Mouse (Mus musculus) limb, embryonic 15.5 days (tissue): Measurements from ENCODE around the gene Neb. TPM values are rescaled to one million over a fixed set of nuclear protein-coding genes. Genes with fewer than 3 reads are reported as not detected.

Experiments
- ATAC-seq: fragments of 200-750 bp; cut with Nextera tagmentation; 2 replicates; pipeline ENCODE4 v1.8.0; 2017; ENCODE audit warnings: low read depth, moderate TSS enrichment; ENCODE audit not compliant: insufficient number of reproducible peaks, low FRiP score, low TSS enrichment
- H3K27ac ChIP-seq: fragments of 300-500 bp; sonication (generic); 2 replicates; pipeline ENCODE4 v1.5.1; 2015; ENCODE audit warnings: moderate library complexity, mild to moderate bottlenecking, inconsistent platforms
- H3K27me3 ChIP-seq: fragments of 300-500 bp; sonication (generic); 2 replicates; pipeline ENCODE4 v1.6.1; 2015; ENCODE audit warnings: inconsistent platforms
- H3K36me3 ChIP-seq: fragments of 300-500 bp; sonication (generic); 2 replicates; pipeline ENCODE4 v1.6.1; 2015; ENCODE audit warnings: inconsistent platforms
- H3K4me1 ChIP-seq: fragments of 300-500 bp; sonication (generic); 2 replicates; pipeline ENCODE4 v1.6.1; 2015; ENCODE audit warnings: inconsistent platforms
- H3K4me2 ChIP-seq: fragments of 300-500 bp; sonication (generic); 2 replicates; pipeline ENCODE4 v1.6.1; 2015; ENCODE audit warnings: mild to moderate bottlenecking, inconsistent platforms
- H3K4me3 ChIP-seq: fragments of 300-500 bp; sonication (generic); 2 replicates; pipeline ENCODE4 v1.5.1; 2015; ENCODE audit warnings: mild to moderate bottlenecking, inconsistent platforms
- H3K9ac ChIP-seq: fragments of 300-500 bp; sonication (generic); 2 replicates; pipeline ENCODE4 v1.6.1; 2015; ENCODE audit warnings: inconsistent platforms
- H3K9me3 ChIP-seq: fragments of 300-500 bp; sonication (generic); 2 replicates; pipeline ENCODE4 v1.6.1; 2016; ENCODE audit warnings: inconsistent platforms
- WGBS: fragments of 180-500 bp; shearing (Covaris S2); methylation state at CpG from one replicate; pipeline ENCODE4 v1.1.7; 2015; 5-methylcytosine and 5-hydroxymethylcytosine counted together
- polyA plus RNA-seq: library from polyadenylated mRNA; unstranded; fragments of >200 nt; fragmentation: Nextera tagmentation; extraction: Ambion mirVana; gene quantifications from 2 replicates; pipeline ENCODE4 v1.2.1, GENCODE M21; 2015

Gene Neb
- polyA plus RNA-seq, 1 experiment from 2014 or later: 99.9 TPM

- Histone ChIP-seq H3K36me3 (no peaks in the 10 kb centered on the region), H3K4me2 (no peak overlapping the region), H3K4me1 (no peaks in the 10 kb centered on the region), H3K27me3 (no peaks in the 10 kb centered on the region), H3K9me3 (no peaks in the 10 kb centered on the region), H3K9ac (no peak overlapping the region), H3K4me3 (no peak overlapping the region), H3K27ac (no peak overlapping the region)
- 90% methylated on average over 3 of the region's 3 CpGs for whole genome bisulfite sequencing
- ATAC-seq: no peak
Observed at GRCm38 (mm10) chr2:52331761-52332160, 46.5 kb downstream of the Neb start.

GRCm38 (mm10) chr2:52327244-52327815, 50.9 kb downstream of the Neb start:
- H3K36me3 ChIP-seq: no peaks in the 10 kb centered on the region
- H3K4me3 ChIP-seq: no peak overlapping the region
- no peak overlapping the region for H3K4me2 ChIP-seq
- H3K4me1 ChIP-seq: no peaks in the 10 kb centered on the region
- H3K9me3 ChIP-seq: no peaks in the 10 kb centered on the region
- WGBS: 85% methylated on average over 4 of the region's 4 CpGs
- no peak overlapping the region for H3K9ac ChIP-seq
- no peaks in the 10 kb centered on the region for H3K27me3 ChIP-seq
- no peak for ATAC-seq
- H3K27ac ChIP-seq: no peak overlapping the region

DNA sequence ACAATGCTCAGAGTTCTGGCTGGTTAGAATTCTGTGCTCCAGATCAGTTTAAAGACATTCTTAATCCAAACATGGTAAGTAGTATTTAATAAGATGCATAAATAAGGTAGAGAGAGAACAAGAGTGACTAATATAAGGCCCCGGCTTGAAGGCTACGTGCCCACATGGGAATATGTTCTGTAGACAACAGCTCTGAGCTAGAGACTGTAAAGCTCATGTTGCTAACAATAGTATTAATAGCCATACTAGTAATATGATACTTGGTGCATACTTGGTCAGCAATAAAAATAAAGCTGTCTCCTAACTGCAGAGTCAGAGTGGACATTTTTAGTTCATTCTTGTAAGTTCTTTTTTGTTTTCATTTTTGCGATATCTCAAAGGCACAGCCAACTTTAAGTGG, 56.4 kb downstream of the Neb start:
- WGBS: 62% methylated on average over 3 of the region's 3 CpGs

DNA sequence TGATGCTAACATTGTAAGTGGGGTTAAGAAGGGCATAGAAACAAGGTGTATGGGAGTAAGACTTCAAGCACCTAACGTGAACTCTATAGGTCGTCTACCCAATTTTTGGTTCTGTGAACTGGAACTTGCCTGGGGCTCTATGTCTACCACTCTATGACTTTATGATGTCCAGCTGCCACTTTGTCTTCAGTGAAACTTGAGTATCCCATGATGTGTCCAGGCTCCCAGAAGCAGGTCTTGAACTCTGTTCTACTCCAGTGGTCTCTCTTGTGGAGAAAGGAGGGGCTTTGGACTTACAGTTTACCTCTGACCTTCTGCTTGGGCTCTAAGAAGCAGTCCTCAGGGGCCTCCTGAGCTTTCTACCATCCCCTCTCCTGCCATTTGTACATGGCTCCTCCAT, 58.1 kb downstream of the Neb start:
- H3K27me3 ChIP-seq: no peaks in the 10 kb centered on the region
- no peaks in the 10 kb centered on the region for H3K4me1 ChIP-seq
- no peak overlapping the region for H3K9ac ChIP-seq
- no peaks in the 10 kb centered on the region for H3K36me3 ChIP-seq
- 94% methylated on average over 2 of the region's 2 CpGs for WGBS
- H3K9me3 ChIP-seq: no peaks in the 10 kb centered on the region
- no peak overlapping the region for H3K4me2 ChIP-seq
- H3K27ac ChIP-seq: no peak overlapping the region
- ATAC-seq: no peak
- no peak overlapping the region for H3K4me3 ChIP-seq

More for the DNA sequence above, 56.4 kb downstream of the Neb start:
- no peak overlapping the region for H3K9ac ChIP-seq
- H3K27me3 ChIP-seq: no peaks in the 10 kb centered on the region
- no peaks in the 10 kb centered on the region for H3K4me1 ChIP-seq
- H3K4me2 ChIP-seq: no peak overlapping the region
- H3K9me3 ChIP-seq: no peaks in the 10 kb centered on the region
- H3K27ac ChIP-seq: no peak overlapping the region
- no peak overlapping the region for H3K4me3 ChIP-seq
- ATAC-seq: peak; percentile 44; the same call in 1 of the 2 replicates
- H3K36me3 ChIP-seq: no peaks in the 10 kb centered on the region

DNA sequence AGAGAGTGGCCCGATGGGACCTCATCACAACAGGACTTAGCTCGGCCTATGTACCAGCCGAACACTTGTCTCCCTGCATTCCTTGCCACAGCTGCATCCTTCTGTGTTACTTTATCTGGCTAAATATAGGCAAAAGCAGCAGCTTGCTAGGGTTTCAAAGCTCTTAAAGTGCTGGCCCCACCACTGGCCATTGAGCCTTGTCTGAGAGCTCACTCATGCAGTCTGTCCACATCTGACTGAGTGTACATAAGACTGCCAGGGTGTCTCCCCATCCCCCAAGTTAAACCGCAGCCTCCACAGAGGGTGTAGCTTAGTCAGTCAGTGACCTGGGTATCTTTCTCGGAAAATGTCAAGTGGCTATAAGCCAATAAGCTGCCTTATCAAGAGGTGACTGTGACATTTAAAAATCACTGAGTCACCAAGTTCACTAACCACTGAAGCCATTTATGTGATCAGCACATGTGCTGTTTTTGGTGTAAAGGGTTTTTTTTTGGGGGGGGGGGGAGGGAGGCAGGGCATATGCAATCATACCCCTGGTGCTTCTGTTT, 59.2 kb downstream of the Neb start:
- H3K27me3 ChIP-seq: no peaks in the 10 kb centered on the region
- WGBS: 69% methylated on average over 5 of the region's 5 CpGs
- H3K4me3 ChIP-seq: no peak overlapping the region
- no peaks in the 10 kb centered on the region for H3K9me3 ChIP-seq
- no peaks in the 10 kb centered on the region for H3K4me1 ChIP-seq
- no peak overlapping the region for H3K9ac ChIP-seq
- ATAC-seq: peak; percentile 69; the same call in 1 of the 2 replicates
- no peaks in the 10 kb centered on the region for H3K36me3 ChIP-seq
- H3K27ac ChIP-seq: no peak overlapping the region
- H3K4me2 ChIP-seq: no peak overlapping the region

GRCm38 (mm10) chr2:52317471-52317870, 60.8 kb downstream of the Neb start:
- no peaks in the 10 kb centered on the region for H3K36me3 ChIP-seq

DNA sequence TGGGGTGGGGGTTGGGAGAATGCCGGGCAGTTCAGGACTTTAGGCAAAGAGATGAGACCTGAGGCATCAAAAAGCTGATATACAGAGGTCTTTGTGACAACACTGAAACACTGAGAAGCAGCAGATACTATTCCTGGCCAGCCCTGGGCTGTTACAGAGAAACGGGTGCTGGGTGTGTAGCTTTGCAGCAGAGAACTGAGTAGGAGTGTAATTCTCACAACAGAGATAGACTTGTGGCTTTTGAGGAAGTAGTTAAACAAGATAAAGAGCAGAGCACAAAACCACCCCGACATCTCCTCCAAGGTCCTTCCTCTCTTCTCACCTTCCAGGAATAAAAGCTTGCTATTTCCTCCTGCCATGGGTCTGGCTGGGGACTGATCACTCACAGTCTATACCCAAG, 62.5 kb downstream of the Neb start:
- Histone ChIP-seq H3K9ac (no peak overlapping the region), H3K36me3 (no peaks in the 10 kb centered on the region), H3K27ac (no peak overlapping the region), H3K27me3 (no peaks in the 10 kb centered on the region), H3K4me2 (no peak overlapping the region), H3K9me3 (no peaks in the 10 kb centered on the region), H3K4me1 (no peaks in the 10 kb centered on the region), H3K4me3 (no peak overlapping the region)
- 53% methylated on average over 3 of the region's 3 CpGs for WGBS
- no peak for ATAC-seq

More at GRCm38 (mm10) chr2:52317471-52317870, 60.8 kb downstream of the Neb start:
- ATAC-seq: no peak
- Histone ChIP-seq H3K4me2 (no peak overlapping the region), H3K9me3 (no peaks in the 10 kb centered on the region), H3K9ac (no peak overlapping the region), H3K4me1 (no peaks in the 10 kb centered on the region), H3K27ac (no peak overlapping the region), H3K4me3 (no peak overlapping the region), H3K27me3 (no peaks in the 10 kb centered on the region)
- 84% methylated on average over 4 of the region's 4 CpGs for WGBS

- no peak for ATAC-seq
- Histone ChIP-seq H3K4me3 (no peak overlapping the region), H3K4me1 (no peaks in the 10 kb centered on the region), H3K36me3 (no peaks in the 10 kb centered on the region), H3K4me2 (no peak overlapping the region), H3K9me3 (no peaks in the 10 kb centered on the region), H3K9ac (no peak overlapping the region), H3K27ac (no peak overlapping the region), H3K27me3 (no peaks in the 10 kb centered on the region)
- WGBS: 74% methylated on average over 7 of the region's 7 CpGs
Observed at GRCm38 (mm10) chr2:52314922-52315730, 63.1 kb downstream of the Neb start.

DNA sequence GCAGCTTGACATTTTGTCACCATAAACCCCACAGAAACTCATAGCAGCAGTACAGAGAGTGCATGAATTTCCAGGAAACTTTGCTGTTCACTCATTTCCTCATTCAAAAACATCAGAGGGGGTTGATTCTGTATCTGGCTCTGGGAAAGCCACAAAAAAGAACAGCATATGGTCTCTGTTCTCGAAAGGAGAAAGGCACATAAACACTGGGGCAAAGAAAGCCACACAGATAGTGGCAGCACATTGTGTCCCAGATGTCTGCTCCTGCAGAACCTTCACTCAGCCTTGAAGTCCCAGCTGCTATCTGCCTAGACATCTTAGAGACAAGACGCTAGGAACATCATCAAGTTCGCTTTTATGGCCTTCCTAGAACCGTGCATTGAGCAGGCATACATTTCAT, 67.5 kb downstream of the Neb start:
- Histone ChIP-seq H3K27me3 (no peaks in the 10 kb centered on the region), H3K27ac (no peak overlapping the region), H3K4me2 (no peak overlapping the region), H3K4me3 (no peak overlapping the region), H3K36me3 (no peaks in the 10 kb centered on the region), H3K9me3 (no peaks in the 10 kb centered on the region), H3K9ac (no peak overlapping the region), H3K4me1 (no peaks in the 10 kb centered on the region)
- ATAC-seq: no peak
- 71% methylated on average over 4 of the region's 4 CpGs for WGBS

GRCm38 (mm10) chr2:52306635-52307034, 71.6 kb downstream of the Neb start:
- Histone ChIP-seq H3K27ac (no peak overlapping the region), H3K27me3 (no peaks in the 10 kb centered on the region), H3K4me3 (no peak overlapping the region), H3K9ac (no peak overlapping the region), H3K36me3 (no peaks in the 10 kb centered on the region), H3K4me1 (no peaks in the 10 kb centered on the region), H3K4me2 (no peak overlapping the region), H3K9me3 (no peaks in the 10 kb centered on the region)
- 77% methylated on average over 5 of the region's 5 CpGs for WGBS
- no peak for ATAC-seq

DNA sequence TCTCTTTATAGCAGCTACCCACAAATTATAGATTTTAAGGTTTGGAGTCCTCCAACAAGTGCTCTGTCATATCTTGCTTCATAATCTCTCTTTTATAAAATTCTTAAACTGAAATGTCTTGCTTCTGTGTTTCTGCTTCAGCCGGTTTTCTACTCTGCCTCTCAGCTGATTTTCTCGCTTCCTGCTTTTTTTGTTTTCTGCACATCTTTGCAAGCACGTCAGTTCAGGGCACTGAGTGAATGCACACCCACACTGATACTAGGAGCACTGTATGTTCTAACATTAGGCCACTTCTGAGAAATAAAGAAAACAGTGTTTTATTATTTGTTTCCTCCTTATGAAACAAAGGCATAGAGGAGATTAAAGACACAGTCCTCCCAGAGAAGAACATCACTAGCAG, 73.7 kb downstream of the Neb start:
- Histone ChIP-seq H3K9ac (no peak overlapping the region), H3K4me3 (no peak overlapping the region), H3K27me3 (no peaks in the 10 kb centered on the region), H3K4me1 (no peaks in the 10 kb centered on the region), H3K4me2 (no peak overlapping the region), H3K36me3 (no peaks in the 10 kb centered on the region), H3K27ac (no peak overlapping the region), H3K9me3 (no peaks in the 10 kb centered on the region)
- 74% methylated on average over 3 of the region's 3 CpGs for WGBS
- no peak for ATAC-seq

- H3K4me1 ChIP-seq: no peaks in the 10 kb centered on the region
- no peak for ATAC-seq
- H3K4me2 ChIP-seq: no peak overlapping the region
- H3K9ac ChIP-seq: no peak overlapping the region
- WGBS: 79% methylated on average over 1 of the region's 1 CpGs
- H3K27me3 ChIP-seq: no peaks in the 10 kb centered on the region
- H3K36me3 ChIP-seq: no peaks in the 10 kb centered on the region
- H3K27ac ChIP-seq: no peak overlapping the region
- H3K9me3 ChIP-seq: no peaks in the 10 kb centered on the region
- no peak overlapping the region for H3K4me3 ChIP-seq
Observed at GRCm38 (mm10) chr2:52303405-52303804, 74.9 kb downstream of the Neb start.
